Mouse (Mus musculus): ENCODE measurements at regions not wholly inside any gene's neighbourhood (a gene's known extent, or its start where the extent isn't known, plus 50 kb on each side); places are given as distances from the start of the nearest gene placed in this dataset.

DNA sequence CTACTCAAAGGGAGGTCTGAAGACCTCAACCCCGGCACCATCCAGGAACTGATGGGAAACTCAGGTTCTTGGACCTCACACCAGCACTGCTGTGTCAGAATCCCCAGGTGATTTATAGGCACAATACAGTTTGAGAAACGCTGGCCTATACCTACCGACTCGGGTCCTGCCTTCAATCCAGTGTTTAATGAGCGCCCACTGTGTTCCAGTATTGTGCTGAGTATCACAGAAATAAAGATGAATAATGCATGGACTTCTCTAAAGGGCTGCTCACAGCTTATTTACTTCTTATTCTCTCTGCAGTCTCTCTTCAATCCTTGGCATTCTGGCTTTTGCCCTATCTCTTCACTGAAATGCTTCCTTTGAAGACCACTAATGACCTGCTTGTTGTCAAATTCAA is 146.8 kb upstream of the 9630041A04Rik start:
- Histone ChIP-seq H3K9ac (ENCODE audit: low read depth, poor library complexity, severe bottlenecking) (no peak overlapping the region), H3K9me3 (replicated peaks; ENCODE audit: control insufficient read depth, insufficient read depth, low read length, poor library complexity, severe bottlenecking) (peaks cover 7% of the 10 kb centered on the region), H3K27me3 (ENCODE audit: control insufficient read depth, insufficient read depth, low read length, poor library complexity, severe bottlenecking) (no peaks in the 10 kb centered on the region), H3K36me3 (ENCODE audit: control insufficient read depth, insufficient read depth, low read length, poor library complexity, severe bottlenecking) (no peaks in the 10 kb centered on the region), H3K4me3 (ENCODE audit: low read depth, low read length) (no peak overlapping the region), H3K27ac (ENCODE audit: insufficient read depth, low read length) (no peak overlapping the region), H3K4me1 (ENCODE audit: control insufficient read depth, insufficient read depth, low read length) (no peaks in the 10 kb centered on the region)
- TF ChIP-seq CTCF (IDR thresholded peaks at IDR 0.05; ENCODE audit: low read depth, low read length) = no peak
- TF ChIP-seq POLR2A (IDR thresholded peaks at IDR 0.05; ENCODE audit: insufficient read depth, low read length) = no peak
- no peak for TF ChIP-seq EP300 (IDR thresholded peaks at IDR 0.05; ENCODE audit: insufficient read depth, low read depth, low read length)

DNA sequence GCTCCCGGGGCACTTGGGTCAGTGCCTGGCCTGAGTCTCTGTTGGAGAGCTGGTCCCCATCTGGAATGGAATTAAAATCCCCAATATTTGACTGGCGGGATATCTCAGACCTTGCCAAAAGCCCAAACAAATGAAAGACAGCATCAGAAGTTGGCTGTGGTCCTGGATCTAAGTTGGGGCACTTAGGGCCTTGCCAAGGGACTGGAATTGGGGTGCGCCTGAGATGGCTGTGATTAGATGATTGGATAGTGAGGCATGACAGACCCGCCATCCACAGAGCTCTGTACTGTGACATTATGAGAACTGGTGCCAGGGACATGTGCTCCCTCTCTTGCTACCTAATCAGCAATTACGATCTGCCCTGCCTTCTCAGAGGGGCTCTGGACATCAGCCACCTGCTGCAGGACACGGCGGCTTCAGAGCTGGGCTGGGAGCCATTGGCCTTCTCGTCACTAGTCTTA is 151.0 kb upstream of the 9630041A04Rik start:
- peaks cover 7% of the 10 kb centered on the region for H3K9me3 ChIP-seq (replicated peaks; ENCODE audit: control insufficient read depth, insufficient read depth, low read length, poor library complexity, severe bottlenecking)
- H3K27ac ChIP-seq (ENCODE audit: insufficient read depth, low read length) = no peak overlapping the region
- TF ChIP-seq EP300 (IDR thresholded peaks at IDR 0.05; ENCODE audit: insufficient read depth, low read depth, low read length) (no peak), POLR2A (IDR thresholded peaks at IDR 0.05; ENCODE audit: insufficient read depth, low read length) (no peak), CTCF (IDR thresholded peaks at IDR 0.05; ENCODE audit: low read depth, low read length) (no peak)
- no peak overlapping the region for H3K9ac ChIP-seq (ENCODE audit: low read depth, poor library complexity, severe bottlenecking)
- H3K4me1 ChIP-seq (ENCODE audit: control insufficient read depth, insufficient read depth, low read length) = no peaks in the 10 kb centered on the region
- no peak overlapping the region for H3K4me3 ChIP-seq (ENCODE audit: low read depth, low read length)
- no peaks in the 10 kb centered on the region for H3K36me3 ChIP-seq (ENCODE audit: control insufficient read depth, insufficient read depth, low read length, poor library complexity, severe bottlenecking)
- no peaks in the 10 kb centered on the region for H3K27me3 ChIP-seq (ENCODE audit: control insufficient read depth, insufficient read depth, low read length, poor library complexity, severe bottlenecking)

DNA sequence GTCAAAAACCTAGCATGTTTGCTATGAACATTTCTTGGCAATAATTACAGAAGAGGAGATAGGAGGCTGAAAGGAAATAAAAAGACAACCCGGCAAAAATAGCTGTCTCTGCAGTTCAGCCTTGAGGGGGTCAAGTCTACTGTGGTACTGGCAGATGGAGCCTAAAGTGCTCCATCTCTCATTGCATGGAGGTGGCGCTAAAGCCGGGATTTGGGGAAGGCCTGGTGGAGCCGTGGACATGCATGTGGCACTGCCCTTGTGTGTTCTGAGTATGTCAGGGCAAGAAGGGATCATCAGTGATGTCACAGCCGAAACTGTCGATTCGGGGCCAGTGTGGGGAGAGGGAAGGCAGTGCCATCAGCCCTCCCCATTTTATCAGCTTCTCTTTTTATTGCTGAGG is 161.3 kb upstream of the 9630041A04Rik start:
- TF ChIP-seq CTCF (IDR thresholded peaks at IDR 0.05; ENCODE audit: low read depth, low read length) (no peak), POLR2A (IDR thresholded peaks at IDR 0.05; ENCODE audit: insufficient read depth, low read length) (no peak), EP300 (IDR thresholded peaks at IDR 0.05; ENCODE audit: insufficient read depth, low read depth, low read length) (no peak)
- Histone ChIP-seq H3K27ac (ENCODE audit: insufficient read depth, low read length) (no peak overlapping the region), H3K36me3 (ENCODE audit: control insufficient read depth, insufficient read depth, low read length, poor library complexity, severe bottlenecking) (no peaks in the 10 kb centered on the region), H3K9ac (ENCODE audit: low read depth, poor library complexity, severe bottlenecking) (no peak overlapping the region), H3K4me1 (ENCODE audit: control insufficient read depth, insufficient read depth, low read length) (no peaks in the 10 kb centered on the region), H3K9me3 (replicated peaks; ENCODE audit: control insufficient read depth, insufficient read depth, low read length, poor library complexity, severe bottlenecking) (no peaks in the 10 kb centered on the region), H3K4me3 (ENCODE audit: low read depth, low read length) (no peak overlapping the region), H3K27me3 (ENCODE audit: control insufficient read depth, insufficient read depth, low read length, poor library complexity, severe bottlenecking) (no peaks in the 10 kb centered on the region)

DNA sequence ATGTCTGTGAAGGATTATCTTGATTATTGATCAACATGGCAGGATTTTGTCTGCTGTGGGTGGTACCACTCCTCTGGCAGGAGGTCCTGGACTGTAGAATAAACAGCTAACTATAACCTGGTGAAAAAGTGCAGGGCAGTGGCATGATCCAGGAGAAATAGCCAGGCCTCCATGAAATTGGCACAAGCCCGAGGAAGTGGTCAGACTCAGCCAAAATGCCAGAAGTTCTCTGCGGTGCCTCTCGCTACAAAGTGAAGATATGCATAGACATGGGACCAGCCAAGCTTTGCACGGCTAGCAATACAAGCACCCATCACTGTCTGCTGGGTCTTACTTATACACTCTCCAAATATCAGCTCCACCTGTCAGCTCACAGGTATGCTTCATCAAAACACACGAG is 167.6 kb upstream of the 9630041A04Rik start:
- TF ChIP-seq EP300 (IDR thresholded peaks at IDR 0.05; ENCODE audit: insufficient read depth, low read depth, low read length) (no peak), CTCF (IDR thresholded peaks at IDR 0.05; ENCODE audit: low read depth, low read length) (no peak), POLR2A (IDR thresholded peaks at IDR 0.05; ENCODE audit: insufficient read depth, low read length) (no peak)
- no peak overlapping the region for H3K27ac ChIP-seq (ENCODE audit: insufficient read depth, low read length)
- no peaks in the 10 kb centered on the region for H3K4me1 ChIP-seq (ENCODE audit: control insufficient read depth, insufficient read depth, low read length)
- H3K27me3 ChIP-seq (ENCODE audit: control insufficient read depth, insufficient read depth, low read length, poor library complexity, severe bottlenecking) = no peaks in the 10 kb centered on the region
- no peaks in the 10 kb centered on the region for H3K9me3 ChIP-seq (replicated peaks; ENCODE audit: control insufficient read depth, insufficient read depth, low read length, poor library complexity, severe bottlenecking)
- H3K36me3 ChIP-seq (ENCODE audit: control insufficient read depth, insufficient read depth, low read length, poor library complexity, severe bottlenecking) = no peaks in the 10 kb centered on the region
- H3K4me3 ChIP-seq (ENCODE audit: low read depth, low read length) = no peak overlapping the region
- H3K9ac ChIP-seq (ENCODE audit: low read depth, poor library complexity, severe bottlenecking) = no peak overlapping the region

DNA sequence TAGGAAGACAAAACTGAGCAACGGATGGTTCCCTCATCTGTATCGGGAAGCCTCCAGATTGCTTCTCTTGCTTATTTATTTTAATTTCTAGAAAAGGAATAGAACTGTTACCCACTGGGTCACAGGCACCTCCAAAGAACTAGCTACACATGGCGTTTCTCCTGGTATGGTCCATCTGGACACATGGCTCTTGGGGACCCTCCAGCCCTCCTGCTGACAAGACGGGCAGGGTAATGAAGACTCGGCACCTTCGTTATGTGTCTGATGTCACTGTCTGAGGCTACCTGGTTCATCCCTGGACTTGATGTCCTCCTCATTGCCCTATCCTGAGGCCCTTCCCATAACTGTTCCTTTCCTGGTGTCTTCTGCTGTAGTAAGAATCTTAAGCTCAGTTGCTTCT is 170.3 kb upstream of the 9630041A04Rik start:
- Histone ChIP-seq H3K9ac (ENCODE audit: low read depth, poor library complexity, severe bottlenecking) (no peak overlapping the region), H3K4me3 (ENCODE audit: low read depth, low read length) (no peak overlapping the region), H3K27ac (ENCODE audit: insufficient read depth, low read length) (no peak overlapping the region), H3K9me3 (replicated peaks; ENCODE audit: control insufficient read depth, insufficient read depth, low read length, poor library complexity, severe bottlenecking) (no peaks in the 10 kb centered on the region), H3K4me1 (ENCODE audit: control insufficient read depth, insufficient read depth, low read length) (no peaks in the 10 kb centered on the region), H3K36me3 (ENCODE audit: control insufficient read depth, insufficient read depth, low read length, poor library complexity, severe bottlenecking) (no peaks in the 10 kb centered on the region), H3K27me3 (ENCODE audit: control insufficient read depth, insufficient read depth, low read length, poor library complexity, severe bottlenecking) (no peaks in the 10 kb centered on the region)
- TF ChIP-seq EP300 (IDR thresholded peaks at IDR 0.05; ENCODE audit: insufficient read depth, low read depth, low read length) (no peak), POLR2A (IDR thresholded peaks at IDR 0.05; ENCODE audit: insufficient read depth, low read length) (no peak)

DNA sequence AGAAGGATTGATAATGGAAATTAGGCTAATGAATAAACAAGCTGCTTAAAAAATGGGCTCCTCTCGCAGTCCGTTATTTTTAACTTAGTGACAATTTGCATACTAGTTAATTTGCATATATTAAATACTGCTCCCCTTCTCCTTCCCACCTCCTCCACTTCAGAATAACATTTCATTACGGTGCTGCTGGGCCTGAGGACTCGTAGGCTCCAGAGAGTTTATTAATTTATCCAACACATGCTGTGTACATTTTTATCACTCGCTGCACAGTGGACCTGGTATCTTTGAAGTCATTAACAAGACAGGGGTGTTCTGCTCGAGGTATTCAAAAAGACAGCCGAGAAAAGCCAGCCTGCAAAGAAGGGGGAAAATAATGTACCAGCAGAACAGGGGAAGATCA is 170.7 kb upstream of the 9630041A04Rik start:
- no peak for TF ChIP-seq CTCF (IDR thresholded peaks at IDR 0.05; ENCODE audit: low read depth, low read length)
- no peak for TF ChIP-seq EP300 (IDR thresholded peaks at IDR 0.05; ENCODE audit: insufficient read depth, low read depth, low read length)
- no peak for TF ChIP-seq POLR2A (IDR thresholded peaks at IDR 0.05; ENCODE audit: insufficient read depth, low read length)
- H3K27ac ChIP-seq (ENCODE audit: insufficient read depth, low read length) = no peak overlapping the region
- H3K4me1 ChIP-seq (ENCODE audit: control insufficient read depth, insufficient read depth, low read length) = no peaks in the 10 kb centered on the region
- no peak overlapping the region for H3K9ac ChIP-seq (ENCODE audit: low read depth, poor library complexity, severe bottlenecking)
- no peaks in the 10 kb centered on the region for H3K27me3 ChIP-seq (ENCODE audit: control insufficient read depth, insufficient read depth, low read length, poor library complexity, severe bottlenecking)
- H3K4me3 ChIP-seq (ENCODE audit: low read depth, low read length) = no peak overlapping the region
- no peaks in the 10 kb centered on the region for H3K9me3 ChIP-seq (replicated peaks; ENCODE audit: control insufficient read depth, insufficient read depth, low read length, poor library complexity, severe bottlenecking)
- no peaks in the 10 kb centered on the region for H3K36me3 ChIP-seq (ENCODE audit: control insufficient read depth, insufficient read depth, low read length, poor library complexity, severe bottlenecking)

All from ES-Bruce4 (cell line).